In the genomic region with DNA sequence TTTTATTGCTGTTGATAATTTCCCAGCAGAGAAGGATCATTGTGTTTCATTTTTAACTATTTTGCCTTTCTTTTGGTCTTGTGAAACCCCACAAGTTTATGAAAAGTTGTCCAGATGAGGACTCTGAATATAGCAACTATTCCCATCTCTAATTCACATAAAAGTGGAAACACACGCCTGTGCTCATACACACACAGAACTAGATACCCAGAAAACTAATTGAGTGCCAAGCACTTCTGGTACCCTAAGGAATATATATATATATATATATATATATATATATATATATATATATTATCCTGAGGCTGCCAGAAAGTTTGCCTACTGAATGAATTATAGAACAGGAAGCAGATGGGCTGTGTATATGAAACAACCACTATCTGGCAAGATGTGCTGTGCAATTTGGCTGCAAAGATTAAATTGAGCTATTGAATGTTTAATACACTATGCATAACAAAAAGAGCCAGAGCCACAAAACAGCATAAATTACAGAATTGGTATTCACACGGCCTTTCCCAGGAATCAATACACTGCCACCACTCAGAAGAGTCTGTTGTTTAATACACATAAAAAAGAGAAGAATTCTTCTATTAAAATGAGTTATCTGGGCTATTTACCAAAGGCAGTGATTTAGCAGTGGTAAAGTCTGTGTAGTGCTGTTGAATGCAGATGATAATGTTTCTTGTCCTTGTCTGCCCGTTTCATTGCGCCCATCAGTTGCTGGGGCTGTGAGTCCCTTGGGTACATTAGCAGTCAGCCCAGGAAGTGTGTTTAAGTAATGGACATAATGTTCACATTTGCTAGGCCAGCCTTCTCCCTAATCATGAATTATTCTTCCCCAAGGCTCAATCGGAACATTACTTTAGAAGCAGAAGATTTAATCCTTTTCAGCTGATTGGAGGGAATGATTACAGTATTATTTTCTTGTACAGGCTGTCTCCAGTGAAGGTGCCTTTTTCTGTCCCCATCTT, we compare ENCODE assay signal across 11 mouse cellular contexts.
DNase-seq lines count a peak whose midpoint lies in the region; ATAC-seq lines count a peak whose summit lies in the region.
"Had no signal": no experiment of that assay in that cellular context is flagged by ENCODE, and none has a peak within 500 bp of the region (broad histone marks: within the 10 kb centered on the region; RNA-seq: fewer than 3 reads in every experiment).

No protein-coding gene starts in this region.

- no peak overlapping the region for H3K4me2 ChIP-seq in kidney, embryonic 16.5 days (replicated peaks; ENCODE audit: low read depth, low read length)
- no peak overlapping the region for H3K4me2 ChIP-seq in forebrain, embryonic 14.5 days (ENCODE audit: low read length)
- no peak overlapping the region for H3K4me2 ChIP-seq in midbrain, embryonic 13.5 days (replicated peaks)
- H3K4me2 ChIP-seq: limb, embryonic 12.5 days had no signal

- no peaks in the 10 kb centered on the region for H3K27me3 ChIP-seq in kidney, embryonic 16.5 days (ENCODE audit: insufficient read depth, low read length)
- no peaks in the 10 kb centered on the region for H3K27me3 ChIP-seq in forebrain, embryonic 14.5 days (replicated peaks; ENCODE audit: control insufficient read depth, insufficient read depth, low read length)
- H3K27me3 ChIP-seq in midbrain, embryonic 13.5 days = no peaks in the 10 kb centered on the region
- H3K27me3 ChIP-seq: limb, embryonic 12.5 days had no signal

- 48% methylated on average over 5 of the region's 5 CpGs for WGBS in kidney, embryonic 16.5 days
- WGBS in forebrain, embryonic 14.5 days = 31% methylated on average over 5 of the region's 5 CpGs
- 31% methylated on average over 5 of the region's 5 CpGs for WGBS in midbrain, embryonic 13.5 days

- no peak for ATAC-seq in kidney, embryonic 16.5 days (ENCODE audit: low FRiP score, low TSS enrichment)
- peak; percentile 86 for ATAC-seq in forebrain, embryonic 14.5 days
- peak; percentile 88 for ATAC-seq in midbrain, embryonic 13.5 days

- no peak overlapping the region for H3K4me3 ChIP-seq in kidney, embryonic 16.5 days (ENCODE audit: low read length)
- no peak overlapping the region for H3K4me3 ChIP-seq in forebrain, embryonic 14.5 days (ENCODE audit: low read depth, low read length)
- H3K4me3 ChIP-seq in midbrain, embryonic 13.5 days (replicated peaks) = no peak overlapping the region
- H3K4me3 ChIP-seq: limb, embryonic 12.5 days; myocyte had no signal

- H3K4me1 ChIP-seq in kidney, embryonic 16.5 days (ENCODE audit: insufficient read depth, low read length) = peaks cover 14% of the 10 kb centered on the region; the same call in 1 of the 2 replicates
- peaks cover 5% of the 10 kb centered on the region; the same call in 1 of the 2 replicates for H3K4me1 ChIP-seq in forebrain, embryonic 14.5 days (ENCODE audit: control insufficient read depth, insufficient read depth, low read length)
- H3K4me1 ChIP-seq in midbrain, embryonic 13.5 days (replicated peaks) = peaks cover 10% of the 10 kb centered on the region

- no peak for DNase-seq in kidney, postnatal 14 days
- peak; percentile 53 for DNase-seq in brain, adult 2 months (ENCODE audit: low read depth, low spot score)
- DNase-seq in forebrain, embryonic 14.5 days (ENCODE audit: low spot score) = peak; percentile 83
- DNase-seq in adrenal gland, postnatal 36 days = no peak
- DNase-seq in urinary bladder, postnatal 25 days (ENCODE audit: low spot score) = no peak
- DNase-seq: cerebellum, postnatal 25 days had no signal

- H3K9ac ChIP-seq in kidney, embryonic 16.5 days (replicated peaks; ENCODE audit: low read length) = no peak overlapping the region
- H3K9ac ChIP-seq in forebrain, embryonic 14.5 days (ENCODE audit: low read length) = no peak overlapping the region
- H3K9ac ChIP-seq in midbrain, embryonic 13.5 days (replicated peaks) = no peak overlapping the region
- H3K9ac ChIP-seq: limb, embryonic 12.5 days had no signal

- H3K27ac ChIP-seq in kidney, embryonic 16.5 days (ENCODE audit: low read length) = peak overlapping the region; percentile 32; the same call in 1 of the 2 replicates
- H3K27ac ChIP-seq in forebrain, embryonic 14.5 days (ENCODE audit: low read depth, low read length) = no peak overlapping the region
- H3K27ac ChIP-seq in midbrain, embryonic 13.5 days = peak overlapping the region; percentile 60
- H3K27ac ChIP-seq: limb, embryonic 12.5 days; stomach, postnatal 0 days had no signal

- H3K36me3 ChIP-seq in kidney, embryonic 16.5 days (ENCODE audit: insufficient read depth, low read length) = no peaks in the 10 kb centered on the region
- H3K36me3 ChIP-seq in forebrain, embryonic 14.5 days (ENCODE audit: control insufficient read depth, insufficient read depth, low read length) = no peaks in the 10 kb centered on the region
- H3K36me3 ChIP-seq in midbrain, embryonic 13.5 days = no peaks in the 10 kb centered on the region
- H3K36me3 ChIP-seq: limb, embryonic 12.5 days had no signal

- no peaks in the 10 kb centered on the region for H3K9me3 ChIP-seq in kidney, embryonic 16.5 days (ENCODE audit: low read length)
- H3K9me3 ChIP-seq in forebrain, embryonic 14.5 days (replicated peaks; ENCODE audit: control insufficient read depth, low read length) = no peaks in the 10 kb centered on the region
- H3K9me3 ChIP-seq in midbrain, embryonic 13.5 days = no peaks in the 10 kb centered on the region
- H3K9me3 ChIP-seq: limb, embryonic 12.5 days had no signal

Comparison
In these comparisons a context has a peak if more than half of its experiments do, and no peak if none do; other contexts are left out.
1. DNase-seq: peak in brain, adult 2 months (single experiment) and forebrain, embryonic 14.5 days (single experiment); none in kidney, postnatal 14 days (single experiment), adrenal gland, postnatal 36 days (0 of 2) and urinary bladder, postnatal 25 days (single experiment).